Mouse (Mus musculus): ENCODE measurements around the gene Pa2g4.

Gene Pa2g4

GRCm38 (mm10) chr10:128535624-128536265 is 30.0 kb downstream of the Pa2g4 start:
- peak in 1 of 2 experiments; percentile 23 for DNase-seq

GRCm38 (mm10) chr10:128535206-128535605 is 30.6 kb downstream of the Pa2g4 start:
- no peak for DNase-seq

GRCm38 (mm10) chr10:128526366-128527356 is 39.1 kb downstream of the Pa2g4 start:
- no peak for DNase-seq

GRCm38 (mm10) chr10:128525671-128526308 is 40.0 kb downstream of the Pa2g4 start, which contains the start of gene Esyt1:
Gene Esyt1, minus strand, starts transcription at chr10:128525871.
- peak; percentile 87 to 91 for DNase-seq

GRCm38 (mm10) chr10:128524732-128525662 is 40.8 kb downstream of the Pa2g4 start:
- DNase-seq = peak; percentile 66 to 70

GRCm38 (mm10) chr10:128524111-128524731 is 41.6 kb downstream of the Pa2g4 start:
- peak in 1 of 2 experiments; percentile 45 for DNase-seq

GRCm38 (mm10) chr10:128522351-128522750 is 43.4 kb downstream of the Pa2g4 start:
- DNase-seq = no peak

- DNase-seq = no peak
These were observed 45.2 kb downstream of the Pa2g4 start for GRCm38 (mm10) chr10:128520591-128520990.

- peak in 1 of 2 experiments; percentile 49 for DNase-seq
These were observed 47.0 kb downstream of the Pa2g4 start for GRCm38 (mm10) chr10:128518833-128519232.

- no peak for DNase-seq
These were observed 49.1 kb downstream of the Pa2g4 start for GRCm38 (mm10) chr10:128516677-128517076.

GRCm38 (mm10) chr10:128516029-128516428 is 49.8 kb downstream of the Pa2g4 start:
- DNase-seq = no peak

- no peak for DNase-seq
These were observed 50.7 kb downstream of the Pa2g4 start for GRCm38 (mm10) chr10:128515044-128515443.

GRCm38 (mm10) chr10:128511761-128512160 is 54.0 kb downstream of the Pa2g4 start:
- DNase-seq = no peak

GRCm38 (mm10) chr10:128511189-128511588 is 54.6 kb downstream of the Pa2g4 start:
- DNase-seq = no peak

- DNase-seq = no peak
These were observed 55.5 kb downstream of the Pa2g4 start for GRCm38 (mm10) chr10:128510301-128510700.

GRCm38 (mm10) chr10:128509831-128510230 is 56.0 kb downstream of the Pa2g4 start:
- DNase-seq = no peak

- DNase-seq = no peak
These were observed 56.6 kb downstream of the Pa2g4 start for GRCm38 (mm10) chr10:128509203-128509602.

GRCm38 (mm10) chr10:128508260-128508659 is 57.5 kb downstream of the Pa2g4 start:
- DNase-seq = no peak

Measured in spleen, adult 18-20 months (tissue).